Mouse (Mus musculus): Measurements from ENCODE around the gene Sntg2.

GRCm38 (mm10) chr12:30160475-30160874 lies 212.7 kb downstream of the Sntg2 start:
- TF ChIP-seq CTCF (conservative IDR thresholded peaks at IDR 0.05 in 1 of 2, IDR thresholded peaks at IDR 0.05 in 1 of 2; ENCODE audit: low read depth in 2 of 2, low read length in 2 of 2) (no peak), POLR2A (IDR thresholded peaks at IDR 0.05; ENCODE audit: low read depth, low read length) (no peak), E2F4 (IDR thresholded peaks at IDR 0.05; ENCODE audit: insufficient replicate concordance, low read depth, low read length) (no peak), EP300 (IDR thresholded peaks at IDR 0.05; ENCODE audit: low read length) (no peak), HCFC1 (IDR thresholded peaks at IDR 0.05; ENCODE audit: low read depth, low read length) (no peak), MEF2A (IDR thresholded peaks at IDR 0.05; ENCODE audit: borderline replicate concordance, low read depth, low read length) (no peak), ZC3H11A (IDR thresholded peaks at IDR 0.05; ENCODE audit: low read depth, low read length) (no peak), TCF12 (IDR thresholded peaks at IDR 0.05; ENCODE audit: low read depth, low read length) (no peak)

Measured in CH12.LX (cell line).